Mouse (Mus musculus): Measurements from ENCODE around the gene Olfr576.

Gene Olfr576

DNA sequence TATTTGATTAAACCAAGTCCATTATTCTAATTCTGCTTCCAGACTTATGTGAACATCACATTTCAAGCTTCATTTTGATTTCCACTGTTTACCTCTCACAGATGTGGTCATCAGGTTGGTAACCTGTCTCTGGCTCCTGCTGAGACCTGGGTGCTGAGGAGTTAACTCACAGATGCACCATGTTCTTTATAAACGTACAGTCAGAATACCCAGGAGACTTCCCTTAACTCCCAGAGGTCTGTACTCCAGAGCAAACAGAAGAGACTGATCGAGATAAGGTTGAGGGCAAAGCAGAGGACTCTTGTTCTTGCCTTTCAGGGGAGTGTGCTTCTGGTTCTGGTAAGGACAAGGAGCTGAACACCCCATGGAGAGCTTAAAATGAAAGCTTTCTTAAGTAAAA lies at the start of gene Olfr576:
Olfr576 (plus strand) TSS at position 301 of the 400 bp plus-strand sequence.
- DNase-seq (ENCODE audit: low spot score), result no peak

DNA sequence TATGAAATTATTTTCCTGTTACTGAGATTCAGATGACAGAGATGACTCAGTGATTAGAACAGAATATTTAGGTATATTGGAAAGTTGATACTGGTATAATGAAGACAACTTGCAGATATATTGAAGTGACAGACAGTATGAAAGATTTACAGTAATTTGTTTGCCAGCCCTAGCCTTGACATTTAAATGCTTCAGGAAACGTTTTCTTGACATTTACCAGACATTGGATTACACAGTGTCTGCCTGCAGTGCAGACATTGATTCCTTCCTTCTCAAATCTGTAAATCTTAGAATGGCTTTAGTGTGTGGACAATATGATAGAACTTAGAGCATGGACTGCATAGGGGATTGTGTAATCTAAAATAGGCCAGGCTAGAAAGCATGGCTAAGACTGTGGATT lies 47.2 kb upstream of the Olfr576 start:
- DNase-seq (ENCODE audit: low spot score), result no peak

GRCm38 (mm10) chr7:102916405-102916804 lies 46.1 kb upstream of the Olfr576 start:
- DNase-seq (ENCODE audit: low spot score), result no peak

GRCm38 (mm10) chr7:102917032-102917875 lies 45.2 kb upstream of the Olfr576 start, which contains the start of gene Olfr571:
Olfr571 (minus strand) TSS chr7:102917536.
- no peak for DNase-seq (ENCODE audit: low spot score)

DNA sequence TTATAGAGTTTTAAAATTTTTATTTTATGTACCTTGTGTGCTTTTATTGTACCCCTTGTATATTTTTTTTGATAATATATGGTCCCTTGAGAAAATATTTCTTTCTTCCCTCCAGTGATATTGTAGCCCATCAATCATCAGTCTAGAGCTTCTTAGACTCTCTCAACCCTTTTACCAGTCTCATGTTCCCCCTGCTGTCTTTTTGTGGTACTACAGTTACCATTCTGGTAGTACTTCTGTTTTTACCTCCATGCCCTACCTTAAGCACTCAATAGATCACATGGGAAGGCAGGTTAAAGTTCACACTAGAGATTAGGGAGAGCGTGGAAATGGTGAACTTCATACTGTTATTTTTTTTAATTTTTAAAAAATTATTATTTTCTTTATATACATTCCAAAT lies 42.8 kb upstream of the Olfr576 start:
- DNase-seq (ENCODE audit: low spot score), result no peak

- DNase-seq (ENCODE audit: low spot score), result no peak
Observed at GRCm38 (mm10) chr7:102924109-102924508, 38.4 kb upstream of the Olfr576 start, which contains the start of gene Olfr572. Olfr572 (plus strand) TSS chr7:102924409.

DNA sequence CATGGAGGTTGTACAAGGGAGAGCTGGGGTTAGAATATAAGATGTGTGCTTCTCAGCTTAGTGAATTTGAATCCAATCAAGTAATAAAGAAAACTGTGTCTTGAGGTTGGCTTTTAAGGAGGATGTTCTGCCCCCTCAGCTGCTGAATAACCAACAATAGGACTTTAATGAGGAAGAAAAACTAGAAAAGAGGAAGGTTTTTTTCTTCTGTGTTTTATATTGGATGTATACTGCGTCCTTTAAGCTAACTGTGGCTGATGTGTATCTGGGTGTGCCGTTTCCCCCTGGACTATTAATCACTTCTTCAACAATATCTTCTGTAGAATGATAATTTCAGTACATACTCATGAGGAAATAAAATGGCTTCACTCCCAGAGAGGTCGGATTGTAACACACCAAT lies 35.4 kb upstream of the Olfr576 start:
- DNase-seq (ENCODE audit: low spot score), result no peak

- DNase-seq (ENCODE audit: low spot score), result no peak
Observed at GRCm38 (mm10) chr7:102942475-102942874, 20.0 kb upstream of the Olfr576 start, which contains the start of gene Olfr573-ps1. Olfr573-ps1 (minus strand) TSS chr7:102942575.

DNA sequence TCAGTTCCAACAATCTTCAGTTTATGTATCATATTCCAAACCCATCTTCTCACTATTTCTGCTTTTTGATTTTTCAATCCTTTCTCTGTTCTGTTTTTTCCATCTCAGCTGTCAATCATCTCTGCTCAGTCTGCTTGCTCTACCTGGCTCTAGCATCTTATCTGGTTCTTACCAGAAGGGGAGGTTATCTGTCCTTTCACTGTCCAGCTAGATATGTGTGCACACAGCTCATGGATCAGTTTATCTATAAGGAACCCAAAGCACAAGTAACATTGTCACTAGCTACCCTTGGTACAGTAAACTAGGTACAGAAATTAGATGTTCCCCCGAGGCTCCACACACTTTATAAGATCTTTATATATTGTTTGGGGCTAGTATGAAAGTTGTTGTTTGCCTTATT lies 19.0 kb upstream of the Olfr576 start:
- DNase-seq (ENCODE audit: low spot score), result no peak

DNA sequence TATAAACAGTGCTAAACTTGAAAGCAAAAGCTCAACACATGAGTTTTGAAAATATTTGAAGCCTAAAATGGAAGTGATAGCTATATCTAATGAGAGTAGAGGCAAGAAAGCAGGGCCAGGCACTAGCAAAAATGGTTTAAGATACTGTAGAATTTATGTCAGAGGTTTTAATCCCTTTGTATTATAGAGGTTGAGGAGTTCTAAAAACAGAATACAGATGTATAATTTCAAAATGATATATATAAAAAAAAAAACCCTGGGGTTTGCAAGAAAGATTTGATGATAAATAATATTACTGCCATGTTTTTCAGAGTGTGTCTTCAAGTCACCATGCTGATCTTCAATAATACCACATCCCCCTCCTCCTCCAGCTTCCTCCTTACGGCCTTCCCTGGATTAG lies 14.3 kb upstream of the Olfr576 start, which contains the start of gene Olfr574:
Olfr574 (plus strand) TSS at position 301 of the 400 bp plus-strand sequence.
- DNase-seq (ENCODE audit: low spot score), result no peak

DNA sequence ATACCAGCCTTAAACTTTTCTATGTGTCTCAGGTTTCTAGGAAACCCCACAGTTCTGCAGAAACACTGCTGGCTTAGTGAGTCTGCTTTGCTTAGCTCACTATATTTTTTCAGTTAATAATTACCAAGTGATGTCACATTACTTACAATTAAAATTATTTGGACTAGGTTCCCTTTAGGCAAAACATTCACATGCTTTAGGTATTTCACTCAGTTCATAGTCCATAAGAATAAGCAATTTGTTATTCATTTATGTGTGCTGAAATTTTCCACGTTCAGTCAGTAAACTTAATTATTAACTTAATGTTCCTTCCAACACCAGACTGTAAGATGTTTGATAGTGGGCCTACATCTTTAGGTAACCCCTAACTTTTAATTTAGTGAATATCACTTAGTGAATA lies 11.7 kb upstream of the Olfr576 start:
- no peak for DNase-seq (ENCODE audit: low spot score)

DNA sequence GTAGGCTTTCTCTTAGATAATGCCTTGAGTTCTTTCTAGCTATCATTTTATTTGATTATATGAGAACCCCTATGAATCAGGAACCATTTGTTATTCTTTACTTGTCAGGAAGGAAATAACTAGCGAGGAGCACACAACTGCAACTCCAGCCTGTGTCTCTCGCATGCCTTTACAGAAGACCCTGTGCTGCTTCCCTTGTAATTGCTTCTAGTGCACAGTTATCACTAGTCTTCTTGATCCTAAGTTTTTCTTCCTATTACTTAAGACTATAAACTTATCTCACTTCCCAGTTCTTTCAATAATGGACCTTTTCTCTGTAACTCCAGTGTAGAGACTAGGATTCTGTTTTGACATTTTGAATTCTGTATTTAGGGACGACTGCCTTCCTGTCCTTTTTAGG lies 4.3 kb upstream of the Olfr576 start:
- DNase-seq (ENCODE audit: low spot score), result no peak

- DNase-seq (ENCODE audit: low spot score), result no peak
Observed at GRCm38 (mm10) chr7:102958593-102958992, 3.9 kb upstream of the Olfr576 start, which contains the start of gene Olfr575. Olfr575 (minus strand) TSS chr7:102958775.

GRCm38 (mm10) chr7:102974399-102974798 lies 11.9 kb downstream of the Olfr576 start:
- no peak for DNase-seq (ENCODE audit: low spot score)

DNA sequence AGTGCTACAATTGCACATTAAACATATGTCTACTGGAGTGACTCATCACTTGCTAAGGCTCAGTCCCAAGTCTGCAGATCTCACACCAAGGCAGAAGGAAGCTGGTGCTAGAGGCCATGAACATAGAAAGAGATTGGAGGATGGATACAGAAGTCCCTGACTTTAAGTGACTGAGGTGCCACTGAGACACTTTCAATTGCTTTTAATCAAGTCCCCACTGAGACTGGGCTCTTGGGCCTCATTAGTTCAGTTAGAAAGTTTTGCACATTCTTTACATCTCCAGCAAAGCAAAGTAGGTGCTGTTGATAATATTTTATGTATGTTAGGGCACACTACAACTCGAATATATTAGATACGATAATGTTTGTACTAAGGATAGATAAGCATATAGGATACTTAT lies 13.4 kb downstream of the Olfr576 start, which contains the start of gene Olfr577:
Olfr577 (minus strand) TSS at position 101 of the 400 bp plus-strand sequence.
- no peak for DNase-seq (ENCODE audit: low spot score)

DNA sequence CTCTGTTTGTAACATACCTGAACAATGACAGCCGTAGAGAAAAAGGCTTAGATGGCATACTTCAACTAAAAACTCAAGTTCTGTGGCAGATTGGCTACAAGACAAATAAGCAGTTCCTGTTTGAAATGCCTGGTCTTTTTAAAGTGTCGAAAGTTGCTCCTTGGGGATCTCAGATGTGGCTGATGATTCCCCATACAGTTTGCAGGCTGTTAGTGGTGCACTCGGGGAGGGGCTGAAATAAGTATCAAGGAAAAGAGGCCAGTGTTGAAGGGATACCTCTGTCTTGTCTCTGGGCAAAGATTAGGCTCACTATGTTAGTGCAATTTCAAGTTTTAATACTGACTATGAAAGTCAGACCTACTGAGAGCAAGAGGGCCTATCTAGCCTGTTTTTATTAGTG lies 26.8 kb downstream of the Olfr576 start, which contains the start of gene Olfr578:
Olfr578 (minus strand) TSS at position 101 of the 400 bp plus-strand sequence.
- DNase-seq (ENCODE audit: low spot score), result no peak

Data from ovary, adult 18-20 months (tissue).